Mouse (Mus musculus) forebrain, embryonic 16.5 days (tissue): Measurements from ENCODE around the gene Mcm7. TPM values are rescaled to one million over a fixed set of nuclear protein-coding genes. Genes with fewer than 3 reads are reported as not detected.

Source experiments
- ATAC-seq: fragments of 200-750 bp; cut with Nextera tagmentation; 2 replicates; pipeline ENCODE4 v1.8.0; 2017; ENCODE audit warnings: mild to moderate bottlenecking, moderate library complexity
- H3K27ac ChIP-seq: fragments of 300-500 bp; sonication (generic); 2 replicates; pipeline ENCODE4 v1.5.1; 2014; ENCODE audit warnings: low read length, control low read depth
- H3K27me3 ChIP-seq: fragments of 300-500 bp; sonication (generic); replicated peaks from 2 replicates; pipeline ENCODE4 v1.6.1; 2014; ENCODE audit warnings: low read length; ENCODE audit not compliant: control insufficient read depth, insufficient read depth
- H3K36me3 ChIP-seq: fragments of 300-500 bp; sonication (generic); 2 replicates; pipeline ENCODE4 v1.6.1; 2014; ENCODE audit not compliant: control insufficient read depth, insufficient read depth
- H3K4me1 ChIP-seq: fragments of 300-500 bp; sonication (generic); replicated peaks from 2 replicates; pipeline ENCODE4 v1.6.1; 2014; ENCODE audit warnings: low read length; ENCODE audit not compliant: control insufficient read depth, insufficient read depth
- H3K4me2 ChIP-seq: fragments of 300-500 bp; sonication (generic); 2 replicates; pipeline ENCODE4 v1.6.1; 2014; ENCODE audit warnings: mild to moderate bottlenecking, low read length, control low read depth
- H3K4me3 ChIP-seq: fragments of 300-500 bp; sonication (generic); replicated peaks from 2 replicates; pipeline ENCODE4 v1.5.1; 2014; ENCODE audit warnings: mild to moderate bottlenecking, low read length, control low read depth
- H3K9ac ChIP-seq: fragments of 300-500 bp; sonication (generic); replicated peaks from 2 replicates; pipeline ENCODE4 v1.6.1; 2014; ENCODE audit warnings: low read depth, low read length, control low read depth
- H3K9me3 ChIP-seq: fragments of 300-500 bp; sonication (generic); 2 replicates; pipeline ENCODE4 v1.6.1; 2016; ENCODE audit warnings: low read length; ENCODE audit not compliant: control insufficient read depth
- WGBS: fragments of 180-500 bp; shearing (Covaris S2); extraction: QIAGEN DNeasy Blood & Tissue Kit; methylation state at CpG from one replicate; pipeline ENCODE4 v1.1.7; 2014; 5-methylcytosine and 5-hydroxymethylcytosine counted together
- polyA plus RNA-seq: library from polyadenylated mRNA; unstranded; fragments of >200 nt; fragmentation: Nextera tagmentation; extraction: Ambion mirVana; gene quantifications from 2 replicates; pipeline ENCODE4 v1.2.1, GENCODE M21; 2015

Gene Mcm7
- polyA plus RNA-seq, 1 experiment from 2014 or later, result 173 TPM

DNA sequence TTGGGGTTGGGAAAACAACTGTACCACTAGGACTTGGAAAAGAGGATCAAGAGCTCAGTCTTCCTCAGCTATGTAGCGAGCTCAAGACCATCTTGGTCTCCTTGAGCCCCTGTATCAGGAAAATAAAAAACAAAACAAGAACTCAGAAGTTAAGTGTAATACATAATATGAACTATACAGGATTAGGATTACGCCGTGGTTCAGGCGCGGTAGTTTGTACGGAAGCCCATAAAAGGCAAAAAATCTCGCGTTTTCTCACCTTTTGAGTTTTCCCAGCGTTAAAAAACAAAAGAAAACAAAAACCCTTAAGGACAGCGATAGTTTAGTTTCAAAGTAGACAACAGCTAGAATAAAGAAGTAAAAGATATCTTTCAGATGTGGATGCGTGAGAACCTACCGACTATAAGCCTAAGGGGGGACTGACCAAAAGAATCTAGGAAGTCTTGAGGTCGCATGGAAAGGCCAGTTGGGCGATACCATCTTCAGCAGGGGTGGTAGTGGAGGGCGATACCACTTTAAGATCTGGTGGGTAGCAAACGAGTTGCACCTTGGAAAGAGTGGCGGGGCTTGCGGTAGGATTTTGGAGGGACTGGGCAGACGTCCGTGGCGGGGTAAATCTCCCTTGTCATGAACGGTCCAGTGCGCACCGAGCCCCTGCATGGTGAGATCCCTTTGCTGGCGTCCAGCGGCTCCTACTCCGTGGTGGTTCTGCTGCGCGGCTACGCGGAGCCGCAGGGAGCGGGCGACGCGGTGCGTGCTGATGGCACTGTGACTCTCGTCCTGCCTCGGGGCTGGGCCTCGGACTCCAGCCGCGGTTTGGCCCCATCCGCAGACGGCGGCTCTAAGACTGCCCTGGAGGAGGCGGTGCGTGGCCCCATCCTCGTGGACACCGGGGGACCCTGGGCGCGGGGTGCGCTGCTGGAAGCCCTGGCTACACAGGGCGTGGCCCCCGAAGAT, 21.8 kb upstream of the Mcm7 start, which contains the start of gene Mblac1:
Gene Mblac1, plus strand, starts transcription at position 544 of the 957 bp plus-strand sequence.
- H3K4me2 ChIP-seq, result peak within 1 kb of the TSS; percentile 80
- peak within 1 kb of the TSS; percentile 84 for H3K27ac ChIP-seq
- peaks cover 11% of the 10 kb centered on the region for H3K4me1 ChIP-seq
- peak within 1 kb of the TSS; percentile 66 for H3K4me3 ChIP-seq
- H3K9me3 ChIP-seq, result no peaks in the 10 kb centered on the region
- 5% methylated on average over 49 of the region's 54 CpGs for WGBS
- no peaks in the 10 kb centered on the region; the same call in 1 of the 2 replicates for H3K36me3 ChIP-seq
- H3K27me3 ChIP-seq, result no peaks in the 10 kb centered on the region
- peak within 1 kb of the TSS; percentile 86 for H3K9ac ChIP-seq
- peak; percentile 82 for ATAC-seq

- Histone ChIP-seq H3K4me3 (peak overlapping the region; percentile 68), H3K27me3 (no peaks in the 10 kb centered on the region), H3K4me2 (peak overlapping the region; percentile 90), H3K9me3 (no peaks in the 10 kb centered on the region), H3K27ac (peak overlapping the region; percentile 78), H3K9ac (peak overlapping the region; percentile 84), H3K36me3 (peaks cover 4% of the 10 kb centered on the region; the same call in 1 of the 2 replicates), H3K4me1 (peaks cover 14% of the 10 kb centered on the region)
- under 1% methylated on average over 10 of the region's 10 CpGs for WGBS
- ATAC-seq, result peak; percentile 93
Observed at GRCm38 (mm10) chr5:138187661-138188306, 15.6 kb upstream of the Mcm7 start.

DNA sequence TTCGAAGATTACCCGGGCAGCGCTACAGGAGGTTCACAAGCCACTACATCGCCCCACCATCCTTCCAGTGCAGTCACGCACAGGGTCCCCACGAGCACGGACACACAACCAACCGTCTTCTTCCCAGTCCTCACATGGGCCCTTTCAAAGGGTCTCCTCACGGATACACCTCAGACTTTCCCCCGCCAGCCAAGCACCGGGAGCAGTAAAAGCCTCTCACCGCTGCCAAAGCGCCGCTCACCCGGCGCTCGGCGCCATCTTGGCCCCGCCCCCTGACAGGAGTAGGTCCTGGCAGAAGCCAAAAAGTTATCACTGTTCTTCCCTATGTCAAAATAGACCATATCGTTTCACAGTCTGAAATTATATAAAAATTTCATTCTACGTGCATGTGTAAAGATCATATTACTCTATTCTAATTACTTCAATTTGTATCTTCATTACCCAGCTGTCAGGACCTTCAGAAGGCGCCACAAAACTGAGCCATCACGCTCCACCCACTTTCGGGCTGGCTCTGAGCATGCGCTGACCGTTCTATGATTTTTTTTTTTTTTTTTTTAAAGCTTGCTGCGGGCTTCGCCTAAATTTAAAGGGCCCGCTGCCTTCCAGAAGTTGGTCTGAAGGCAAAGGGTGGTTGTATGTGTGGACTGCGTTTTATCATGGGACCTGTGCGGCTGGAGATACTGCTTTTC, 14.9 kb upstream of the Mcm7 start, which contains the start of the genes Taf6 and Cnpy4:
Gene Taf6, minus strand, starts transcription at position 502 of the 689 bp plus-strand sequence.
Gene Cnpy4, plus strand, starts transcription at position 536 of the 689 bp plus-strand sequence.
- H3K27me3 ChIP-seq, result no peaks in the 10 kb centered on the region
- WGBS, result under 1% methylated on average over 31 of the region's 31 CpGs
- peaks cover 9% of the 10 kb centered on the region for H3K36me3 ChIP-seq
- peak within 1 kb of the TSS; percentile 90 for H3K4me2 ChIP-seq
- peak within 1 kb of the TSS; percentile 84 for H3K9ac ChIP-seq
- peak within 1 kb of the TSS; percentile 68 for H3K4me3 ChIP-seq
- peak; percentile 87 for ATAC-seq
- peak within 1 kb of the TSS; percentile 78 for H3K27ac ChIP-seq
- peaks cover 14% of the 10 kb centered on the region for H3K4me1 ChIP-seq
- no peaks in the 10 kb centered on the region for H3K9me3 ChIP-seq

- Histone ChIP-seq H3K4me2 (no peak overlapping the region), H3K36me3 (peaks cover 7% of the 10 kb centered on the region), H3K4me3 (no peak overlapping the region), H3K4me1 (peaks cover 26% of the 10 kb centered on the region), H3K27ac (no peak overlapping the region), H3K9me3 (no peaks in the 10 kb centered on the region), H3K9ac (no peak overlapping the region), H3K27me3 (no peaks in the 10 kb centered on the region)
- ATAC-seq, result no peak
- 83% methylated on average over 3 of the region's 3 CpGs for WGBS
Observed at GRCm38 (mm10) chr5:138173217-138173616, 995 bp upstream of the Mcm7 start.

DNA sequence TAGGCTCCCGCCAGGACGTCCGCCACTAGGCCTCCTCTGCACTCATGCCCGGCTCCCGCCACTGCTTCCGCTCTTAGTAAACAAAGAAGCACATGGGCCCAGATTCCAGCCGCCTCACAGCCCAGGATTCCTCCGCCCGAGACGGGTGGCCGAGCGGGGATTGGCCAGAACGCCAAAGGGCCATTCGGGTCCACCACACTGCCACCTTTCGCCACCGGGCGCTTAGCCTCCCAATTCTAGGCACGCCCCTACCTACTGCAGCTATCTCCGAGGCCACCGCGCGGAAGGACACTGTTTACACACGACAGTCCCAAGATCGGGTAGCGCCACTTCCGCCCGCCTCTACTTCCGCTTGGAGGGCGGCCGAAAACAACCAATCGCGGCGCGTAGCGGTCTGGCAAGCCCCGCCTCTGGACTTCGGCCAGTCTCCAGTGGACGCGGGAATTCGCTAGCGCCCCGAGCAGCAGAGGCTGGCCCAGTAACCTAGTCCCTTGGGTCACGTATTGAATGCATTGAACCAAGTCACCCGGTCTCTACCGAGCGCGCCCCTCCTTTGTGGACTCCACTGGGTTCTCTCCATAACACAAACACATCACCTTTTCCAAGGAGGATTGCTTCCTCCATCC, 1.2 kb downstream of the Mcm7 start:
- H3K27me3 ChIP-seq, result no peaks in the 10 kb centered on the region
- H3K9me3 ChIP-seq, result no peaks in the 10 kb centered on the region
- peak overlapping the region; percentile 87 for H3K4me3 ChIP-seq
- peaks cover 19% of the 10 kb centered on the region; the same call in 1 of the 2 replicates for H3K36me3 ChIP-seq
- ATAC-seq, result peak; percentile 80
- H3K4me2 ChIP-seq, result peak overlapping the region; percentile 84
- peaks cover 26% of the 10 kb centered on the region for H3K4me1 ChIP-seq
- H3K9ac ChIP-seq, result peak overlapping the region; percentile 82
- WGBS, result under 1% methylated on average over 47 of the region's 47 CpGs
- peak overlapping the region; percentile 98 for H3K27ac ChIP-seq

DNA sequence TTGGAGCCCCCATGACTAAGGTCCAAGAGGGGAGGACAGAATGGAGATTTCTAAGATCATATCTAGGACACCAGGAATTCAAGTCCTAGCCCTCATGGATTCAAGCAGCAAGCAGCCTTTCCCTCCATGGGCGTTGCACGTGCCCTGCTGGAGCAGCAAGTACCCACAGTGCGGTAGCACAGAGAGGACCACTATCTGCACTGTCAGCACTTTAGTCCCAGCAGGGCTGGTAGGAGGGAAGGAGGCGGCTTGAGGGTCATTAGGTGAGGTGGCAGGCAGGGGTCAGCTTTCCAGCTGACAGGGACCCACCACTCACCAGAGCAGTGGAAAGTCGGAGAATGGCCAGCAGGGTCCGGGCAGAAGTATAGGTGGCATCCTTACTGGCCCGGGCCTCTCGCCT, 6.6 kb downstream of the Mcm7 start:
- ATAC-seq, result no peak
- H3K9me3 ChIP-seq, result no peaks in the 10 kb centered on the region
- H3K4me3 ChIP-seq, result no peak overlapping the region
- peaks cover 48% of the 10 kb centered on the region for H3K36me3 ChIP-seq
- no peak overlapping the region for H3K4me2 ChIP-seq
- H3K4me1 ChIP-seq, result peaks cover 27% of the 10 kb centered on the region
- no peak overlapping the region for H3K9ac ChIP-seq
- no peak overlapping the region for H3K27ac ChIP-seq
- no peaks in the 10 kb centered on the region for H3K27me3 ChIP-seq
- WGBS, result 82% methylated on average over 8 of the region's 8 CpGs

DNA sequence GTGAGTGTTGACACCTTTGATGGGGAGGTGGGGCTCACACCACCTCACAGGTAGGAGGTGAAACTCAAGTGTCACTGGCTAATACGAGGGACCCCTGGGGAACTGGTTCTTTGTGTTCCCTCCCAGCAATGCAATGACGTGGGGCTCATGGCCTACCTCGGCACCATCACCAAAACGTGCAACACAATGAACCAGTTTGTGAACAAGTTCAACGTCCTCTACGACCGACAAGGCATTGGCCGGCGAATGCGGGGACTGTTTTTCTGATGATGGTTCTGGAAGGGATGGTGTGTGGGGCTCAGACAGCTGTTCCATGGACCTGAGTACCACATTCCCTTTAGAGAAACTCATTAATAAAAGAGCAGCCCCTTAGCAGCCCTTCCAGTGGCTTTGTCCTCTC, 8.6 kb downstream of the Mcm7 start:
- H3K4me2 ChIP-seq, result no peak overlapping the region
- no peak overlapping the region for H3K9ac ChIP-seq
- H3K4me1 ChIP-seq, result peaks cover 21% of the 10 kb centered on the region
- no peaks in the 10 kb centered on the region for H3K27me3 ChIP-seq
- no peaks in the 10 kb centered on the region for H3K9me3 ChIP-seq
- no peak for ATAC-seq
- H3K27ac ChIP-seq, result no peak overlapping the region
- WGBS, result 62% methylated on average over 10 of the region's 10 CpGs
- peaks cover 48% of the 10 kb centered on the region for H3K36me3 ChIP-seq
- no peak overlapping the region for H3K4me3 ChIP-seq

DNA sequence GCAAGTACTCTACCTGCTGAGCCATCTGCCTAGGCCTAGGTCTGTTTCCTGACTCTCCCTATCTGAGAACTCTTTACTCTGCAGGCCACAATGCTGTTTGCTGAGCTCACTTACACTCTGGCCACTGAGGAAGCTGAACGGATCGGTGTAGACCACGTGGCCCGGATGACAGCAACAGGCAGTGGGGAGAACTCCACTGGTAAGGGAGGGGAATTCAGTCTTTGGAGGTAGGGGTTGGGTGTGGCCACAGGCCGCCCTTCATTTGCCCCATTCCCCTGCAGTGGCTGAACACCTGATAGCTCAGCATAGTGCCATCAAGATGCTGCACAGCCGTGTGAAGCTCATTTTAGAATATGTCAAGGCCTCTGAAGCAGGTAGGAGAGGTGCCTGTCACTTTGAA, 9.2 kb downstream of the Mcm7 start:
- no peak overlapping the region for H3K4me3 ChIP-seq
- no peak overlapping the region for H3K9ac ChIP-seq
- no peak for ATAC-seq
- H3K9me3 ChIP-seq, result no peaks in the 10 kb centered on the region
- H3K27ac ChIP-seq, result no peak overlapping the region
- H3K27me3 ChIP-seq, result no peaks in the 10 kb centered on the region
- H3K4me1 ChIP-seq, result peaks cover 21% of the 10 kb centered on the region
- H3K4me2 ChIP-seq, result no peak overlapping the region
- 71% methylated on average over 6 of the region's 6 CpGs for WGBS
- H3K36me3 ChIP-seq, result peaks cover 45% of the 10 kb centered on the region
